Mouse (Mus musculus) layer of hippocampus, adult 9-11 months (tissue): Measurements from ENCODE around the gene Rhov.

Experiments used
- DNase-seq: peaks from one replicate; pipeline ENCODE4 v3.0.0; 2022

Rhov gene

DNA sequence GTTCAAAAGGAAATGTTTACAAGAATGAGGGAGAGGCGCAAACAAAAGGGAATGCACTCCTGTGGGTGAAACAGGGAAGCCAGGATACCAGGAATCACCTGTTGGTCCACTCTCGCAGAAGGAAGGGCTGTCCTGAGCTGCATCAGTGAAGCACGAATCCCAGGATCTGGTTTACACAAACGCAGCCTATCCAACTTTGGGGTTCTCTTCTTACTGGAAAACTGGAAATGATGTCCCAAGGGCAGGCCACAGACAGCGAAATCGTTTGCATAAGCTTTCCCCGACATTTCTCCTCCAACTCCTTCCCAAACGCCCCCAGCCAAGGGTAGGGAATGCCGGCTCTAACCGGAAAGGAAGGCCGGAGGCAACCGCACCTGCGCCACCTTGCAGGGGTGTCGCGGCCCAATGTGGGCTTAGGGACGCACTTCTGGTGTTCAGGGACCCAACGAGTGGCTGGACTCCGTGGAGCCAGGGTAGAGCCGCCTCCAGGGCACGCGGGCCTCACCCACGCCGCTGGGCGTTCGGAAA lies 34.3 kb downstream of the Rhov start:
- DNase-seq, result no peak

- DNase-seq, result no peak
These were observed 41.0 kb downstream of the Rhov start, which contains the start of gene Ppp1r14d for GRCm38 (mm10) chr2:119229775-119230704. Gene Ppp1r14d (minus strand): TSS chr2:119229906.
